In the genomic region with DNA sequence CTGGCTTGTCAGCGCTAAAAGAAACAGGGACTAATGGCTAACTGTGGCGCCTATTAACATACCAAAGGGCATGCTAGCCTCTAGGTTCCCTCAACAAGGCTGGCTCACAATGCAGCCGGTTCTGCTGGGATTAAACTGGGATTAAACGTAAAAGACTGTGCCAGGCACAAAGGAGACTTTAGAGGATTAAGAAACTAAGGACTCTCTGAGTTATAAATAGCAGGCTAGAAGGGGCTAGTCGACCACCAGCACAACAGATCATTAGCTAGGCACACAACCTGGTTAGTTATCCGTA, we compare ENCODE assay signal across 16 mouse cellular contexts. TPM values are rescaled to one million over a fixed set of nuclear protein-coding genes. Genes with fewer than 3 reads are reported as not detected.
A peak's percentile ranks its signal among the peaks of the same experiment; 100 is the strongest.
DNase-seq lines count a peak whose midpoint lies in the region; ATAC-seq and TF ChIP-seq lines count a peak whose summit lies in the region.
"Had no signal": no experiment of that assay in that cellular context is flagged by ENCODE, and none has a peak within 500 bp of the region (broad histone marks: within the 10 kb centered on the region; RNA-seq: fewer than 3 reads in every experiment).

No protein-coding gene starts in this region.

- no peaks in the 10 kb centered on the region for H3K27me3 ChIP-seq in forebrain, embryonic 14.5 days (replicated peaks; ENCODE audit: control insufficient read depth, insufficient read depth, low read length)
- no peaks in the 10 kb centered on the region for H3K27me3 ChIP-seq in forebrain, embryonic 15.5 days
- H3K27me3 ChIP-seq in kidney, adult 2 months (replicated peaks; ENCODE audit: control insufficient read depth, insufficient read depth, low read length) = no peaks in the 10 kb centered on the region
- H3K27me3 ChIP-seq: heart, embryonic 12.5 days; liver, embryonic 12.5 days; lung, embryonic 15.5 days; midbrain, embryonic 15.5 days; Patski had no signal

- TF ChIP-seq CTCF in kidney, adult 2 months (conservative IDR thresholded peaks at IDR 0.05; ENCODE audit: insufficient read depth, insufficient read length, low read depth, low read length) = no peak

- H3K4me1 ChIP-seq in forebrain, embryonic 14.5 days (ENCODE audit: control insufficient read depth, insufficient read depth, low read length) = peaks cover 8% of the 10 kb centered on the region
- peaks cover 10% of the 10 kb centered on the region for H3K4me1 ChIP-seq in forebrain, embryonic 15.5 days
- H3K4me1 ChIP-seq in kidney, adult 2 months (ENCODE audit: control insufficient read depth, insufficient read depth, low read length) = peaks cover 17% of the 10 kb centered on the region; the same call in 1 of the 2 replicates
- H3K4me1 ChIP-seq: heart, embryonic 12.5 days; lung, embryonic 15.5 days had no signal

- no peaks in the 10 kb centered on the region for H3K9me3 ChIP-seq in forebrain, embryonic 14.5 days (replicated peaks; ENCODE audit: control insufficient read depth, low read length)
- no peaks in the 10 kb centered on the region for H3K9me3 ChIP-seq in forebrain, embryonic 15.5 days
- H3K9me3 ChIP-seq: embryonic facial prominence, embryonic 10.5 days; heart, embryonic 12.5 days; liver, embryonic 12.5 days; lung, embryonic 15.5 days; midbrain, embryonic 15.5 days had no signal

- no peak overlapping the region for H3K4me3 ChIP-seq in forebrain, embryonic 14.5 days (ENCODE audit: low read depth, low read length)
- H3K4me3 ChIP-seq in forebrain, embryonic 15.5 days = no peak overlapping the region
- no peak overlapping the region for H3K4me3 ChIP-seq in kidney, adult 2 months (ENCODE audit: insufficient read depth, low read depth, low read length)
- H3K4me3 ChIP-seq: embryonic facial prominence, embryonic 10.5 days; heart, embryonic 12.5 days; liver, embryonic 12.5 days; lung, embryonic 15.5 days; midbrain, embryonic 15.5 days had no signal

- TF ChIP-seq POLR2A in kidney, adult 2 months (IDR thresholded peaks at IDR 0.05; ENCODE audit: low read depth, low read length) = no peak

- no peaks in the 10 kb centered on the region for H3K36me3 ChIP-seq in forebrain, embryonic 14.5 days (ENCODE audit: control insufficient read depth, insufficient read depth, low read length)
- no peaks in the 10 kb centered on the region for H3K36me3 ChIP-seq in forebrain, embryonic 15.5 days
- no peaks in the 10 kb centered on the region for H3K36me3 ChIP-seq in kidney, adult 2 months (ENCODE audit: control insufficient read depth, insufficient read depth, low read length)
- H3K36me3 ChIP-seq: heart, embryonic 12.5 days; liver, embryonic 12.5 days; lung, embryonic 15.5 days; midbrain, embryonic 15.5 days had no signal

- no peak overlapping the region for H3K9ac ChIP-seq in forebrain, embryonic 14.5 days (ENCODE audit: low read length)
- H3K9ac ChIP-seq in forebrain, embryonic 15.5 days (replicated peaks) = no peak overlapping the region
- H3K9ac ChIP-seq: heart, embryonic 12.5 days; liver, embryonic 12.5 days; lung, embryonic 15.5 days; midbrain, embryonic 15.5 days had no signal

- ATAC-seq in forebrain, embryonic 14.5 days = no peak
- ATAC-seq in forebrain, embryonic 15.5 days (replicated peaks) = no peak
- ATAC-seq: liver, embryonic 12.5 days; midbrain, embryonic 15.5 days; Patski had no signal

- no peak overlapping the region for H3K4me2 ChIP-seq in forebrain, embryonic 14.5 days (ENCODE audit: low read length)
- no peak overlapping the region for H3K4me2 ChIP-seq in forebrain, embryonic 15.5 days (replicated peaks)
- H3K4me2 ChIP-seq: heart, embryonic 12.5 days; liver, embryonic 12.5 days; lung, embryonic 15.5 days; midbrain, embryonic 15.5 days had no signal

- H3K27ac ChIP-seq in forebrain, embryonic 14.5 days (ENCODE audit: low read depth, low read length) = no peak overlapping the region
- no peak overlapping the region for H3K27ac ChIP-seq in forebrain, embryonic 15.5 days (replicated peaks)
- peak overlapping the region; percentile 91 for H3K27ac ChIP-seq in kidney, adult 2 months (ENCODE audit: insufficient read depth, low read depth, low read length)
- H3K27ac ChIP-seq: embryonic facial prominence, embryonic 10.5 days; liver, embryonic 12.5 days; lung, embryonic 15.5 days; macrophage; midbrain, embryonic 15.5 days had no signal

- WGBS in forebrain, embryonic 14.5 days = 3% methylated on average over 6 of the region's 6 CpGs
- WGBS in forebrain, embryonic 15.5 days = 5% methylated on average over 6 of the region's 6 CpGs
- 39% methylated on average over 6 of the region's 6 CpGs for WGBS in kidney, adult 2 months

- DNase-seq in forebrain, embryonic 14.5 days (ENCODE audit: low spot score) = peak; percentile 47
- peak; percentile 56 for DNase-seq in R1 (ENCODE audit: low read depth, low spot score)
- DNase-seq in kidney, adult 2 months = peak; percentile 88
- peak; percentile 56 to 75 for DNase-seq in kidney, postnatal 25 days
- DNase-seq in adipocyte (ENCODE audit: low spot score) = no peak
- DNase-seq in left cerebral cortex, adult 8-10 months (ENCODE audit: low spot score in 2 of 2) = no peak
- DNase-seq: B cell, adult 2 months; right cerebral cortex, postnatal 14 days had no signal

RNA-seq across cellular contexts. Expression of a gene that starts 4.9 kb away (rescaled TPM):
- 5.6 and 6.6 TPM in 2 replicates for polyA plus RNA-seq in forebrain, embryonic 14.5 days (2014; fragmentation: Nextera tagmentation; extraction: Ambion mirVana)
- polyA plus RNA-seq in forebrain, embryonic 15.5 days (2015; fragmentation: Nextera tagmentation; extraction: Ambion mirVana) = 7.1 and 8.7 TPM in 2 replicates
- 2.5 and 3.8 TPM in 2 replicates for polyA plus RNA-seq in kidney, adult 2 months (2012; rRNA removed)
- total RNA-seq in left cerebral cortex, adult 8-10 months (2022) = 1 to 10 TPM; 2.6 to 4.1 (median 3.5) TPM

Comparison
In these comparisons a context has a peak if more than half of its experiments do, and no peak if none do; other contexts are left out.
1. DNase-seq: peak in forebrain, embryonic 14.5 days (single experiment), R1 (single experiment), kidney, adult 2 months (single experiment) and kidney, postnatal 25 days (2 of 2); none in adipocyte (single experiment) and left cerebral cortex, adult 8-10 months (0 of 2).